Mouse (Mus musculus): ENCODE measurements around the gene Lefty1. TPM values are rescaled to one million over a fixed set of nuclear protein-coding genes. Genes with fewer than 3 reads are reported as not detected.

Lefty1 gene
- 4.6 TPM for polyA plus RNA-seq (2014; fragmentation: Illumina TruSeq; extraction: RNeasy Lipid Tissue Mini Kit (QIAGEN cat#74804); ENCODE audit: insufficient read depth, low read depth, low replicate concordance)

GRCm38 (mm10) chr1:180934467-180935419 is at the start of gene Lefty1:
Gene Lefty1 (plus strand): TSS chr1:180935022.

GRCm38 (mm10) chr1:180892808-180893207 is 42.0 kb upstream of the Lefty1 start, which contains the start of gene Lefty2:
Gene Lefty2 (plus strand): TSS chr1:180893108.

DNA sequence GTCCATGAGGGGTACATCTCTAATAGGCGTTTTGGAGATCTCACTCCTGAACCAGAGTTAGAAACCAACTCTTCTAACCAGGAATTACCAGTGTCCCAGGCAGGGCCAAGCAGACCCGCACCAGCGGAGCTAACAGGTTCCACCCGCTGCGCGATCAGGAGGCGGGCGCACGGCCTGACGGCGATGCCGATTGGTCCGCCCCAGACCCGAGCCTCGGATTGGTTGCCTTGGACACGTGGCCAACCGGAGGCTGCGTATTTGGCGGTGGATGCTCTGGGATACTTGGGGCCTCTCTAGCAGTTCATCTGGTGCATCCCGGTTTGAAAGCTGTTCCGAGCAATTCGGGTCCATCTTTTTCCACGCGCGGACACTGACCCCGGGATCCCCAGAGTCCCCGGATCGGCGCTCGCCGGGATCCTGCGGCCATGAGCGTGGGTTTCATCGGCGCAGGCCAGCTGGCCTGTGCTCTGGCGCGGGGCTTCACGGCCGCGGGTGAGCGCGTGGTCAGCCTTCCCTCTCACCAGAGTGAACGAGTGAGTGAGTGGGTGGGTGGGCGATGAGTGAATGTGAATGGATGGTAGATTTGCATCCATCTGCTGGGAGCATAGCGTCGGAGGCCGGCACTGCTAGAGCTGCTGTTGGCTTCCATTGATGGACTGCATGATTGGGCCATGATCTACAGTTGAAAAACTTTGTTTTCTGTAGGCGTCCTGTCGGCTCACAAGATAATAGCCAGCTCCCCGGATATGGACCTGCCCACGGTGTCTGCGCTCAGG is 30.6 kb upstream of the Lefty1 start, which contains the start of gene Pycr2:
Gene Pycr2 (plus strand): TSS at position 255 of the 776 bp plus-strand sequence.

DNA sequence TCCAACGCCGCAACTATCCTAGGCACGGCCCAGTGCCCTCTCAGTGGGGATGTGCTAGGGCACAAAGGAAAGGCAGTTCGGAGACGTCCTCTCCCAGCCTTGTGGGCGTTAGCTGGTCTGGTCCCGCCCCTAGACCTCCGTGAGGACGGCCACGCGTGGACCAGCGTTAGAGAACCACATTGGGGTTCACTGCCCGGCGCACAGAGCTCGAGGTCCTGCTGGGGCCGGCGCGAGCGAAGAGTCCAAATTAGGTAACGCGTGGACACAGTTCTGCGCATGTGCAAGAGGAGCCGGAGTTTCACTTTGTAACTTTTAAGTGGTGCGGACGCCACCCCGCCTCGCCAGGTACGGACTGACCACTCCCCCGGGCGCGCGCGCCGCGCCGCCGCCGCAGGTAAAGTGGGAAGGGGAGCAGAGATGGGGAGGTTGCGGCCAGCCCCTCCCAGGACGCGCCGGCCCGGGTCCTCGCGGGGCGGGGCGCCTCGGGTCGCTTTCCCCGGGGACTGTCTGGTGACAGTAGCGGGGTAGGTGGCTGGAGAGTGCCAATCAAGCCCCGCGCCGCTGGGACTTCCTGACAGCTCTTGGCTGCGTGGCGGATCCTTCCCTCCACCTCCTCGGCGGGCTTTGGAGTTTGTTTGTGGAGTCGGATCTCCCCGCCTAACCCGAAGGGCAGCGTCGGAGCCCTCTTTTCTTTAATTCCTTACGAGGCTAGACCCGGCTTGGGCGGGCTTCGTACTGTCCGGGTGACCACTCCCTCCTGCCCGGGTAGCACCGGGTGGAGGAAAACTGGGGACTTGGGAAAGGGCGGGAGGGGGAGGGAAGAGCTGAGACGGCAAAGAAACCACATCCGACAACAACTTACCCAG is 7.6 kb downstream of the Lefty1 start, which contains the start of gene Tmem63a:
Gene Tmem63a (plus strand): TSS at position 179 of the 866 bp plus-strand sequence.

Other genes with a start within 250 kb of the Lefty1 start
- gene Mixl1, start 238.0 kb upstream of the Lefty1 start, polyA plus RNA-seq (2014; fragmentation: Illumina TruSeq; extraction: RNeasy Lipid Tissue Mini Kit (QIAGEN cat#74804); ENCODE audit: insufficient read depth, low read depth, low replicate concordance), result not detected
- gene Acbd3, start 209.0 kb upstream of the Lefty1 start, polyA plus RNA-seq (2014; fragmentation: Illumina TruSeq; extraction: RNeasy Lipid Tissue Mini Kit (QIAGEN cat#74804); ENCODE audit: insufficient read depth, low read depth, low replicate concordance), result 15.9 TPM
- 964 TPM for gene H3f3a, start 121.1 kb upstream of the Lefty1 start, polyA plus RNA-seq (2014; fragmentation: Illumina TruSeq; extraction: RNeasy Lipid Tissue Mini Kit (QIAGEN cat#74804); ENCODE audit: insufficient read depth, low read depth, low replicate concordance)
- 8.4 TPM for gene Sde2, start 83.9 kb upstream of the Lefty1 start, polyA plus RNA-seq (2014; fragmentation: Illumina TruSeq; extraction: RNeasy Lipid Tissue Mini Kit (QIAGEN cat#74804); ENCODE audit: insufficient read depth, low read depth, low replicate concordance)
- gene Lefty2, start 41.9 kb upstream of the Lefty1 start, polyA plus RNA-seq (2014; fragmentation: Illumina TruSeq; extraction: RNeasy Lipid Tissue Mini Kit (QIAGEN cat#74804); ENCODE audit: insufficient read depth, low read depth, low replicate concordance), result not detected
- gene Pycr2, start 30.7 kb upstream of the Lefty1 start, polyA plus RNA-seq (2014; fragmentation: Illumina TruSeq; extraction: RNeasy Lipid Tissue Mini Kit (QIAGEN cat#74804); ENCODE audit: insufficient read depth, low read depth, low replicate concordance), result 38.1 TPM
- gene Tmem63a, start 7.3 kb downstream of the Lefty1 start, polyA plus RNA-seq (2014; fragmentation: Illumina TruSeq; extraction: RNeasy Lipid Tissue Mini Kit (QIAGEN cat#74804); ENCODE audit: insufficient read depth, low read depth, low replicate concordance), result 24.2 TPM
- 142 TPM for gene Ephx1, start 85.9 kb downstream of the Lefty1 start, polyA plus RNA-seq (2014; fragmentation: Illumina TruSeq; extraction: RNeasy Lipid Tissue Mini Kit (QIAGEN cat#74804); ENCODE audit: insufficient read depth, low read depth, low replicate concordance)
- gene 9130409I23Rik, start 116.2 kb downstream of the Lefty1 start, polyA plus RNA-seq (2014; fragmentation: Illumina TruSeq; extraction: RNeasy Lipid Tissue Mini Kit (QIAGEN cat#74804); ENCODE audit: insufficient read depth, low read depth, low replicate concordance), result not detected
- gene Nvl, start 209.2 kb downstream of the Lefty1 start, polyA plus RNA-seq (2014; fragmentation: Illumina TruSeq; extraction: RNeasy Lipid Tissue Mini Kit (QIAGEN cat#74804); ENCODE audit: insufficient read depth, low read depth, low replicate concordance), result 5.4 TPM
- 52.9 TPM for gene Cnih4, start 209.7 kb downstream of the Lefty1 start, polyA plus RNA-seq (2014; fragmentation: Illumina TruSeq; extraction: RNeasy Lipid Tissue Mini Kit (QIAGEN cat#74804); ENCODE audit: insufficient read depth, low read depth, low replicate concordance)

All from lung, adult 10 weeks (tissue).